Mouse (Mus musculus): ENCODE measurements around the gene Olfr829. TPM values are rescaled to one million over a fixed set of nuclear protein-coding genes. Genes with fewer than 3 reads are reported as not detected.
"Not testable (repeated sequence)": the region's sequence is repeated elsewhere in the genome, so short reads cannot be mapped to it uniquely, and the experiment has no call there.

The Olfr829 gene
- not detected in 2 replicates for polyA plus RNA-seq (2014; fragmentation: Nextera tagmentation; extraction: Ambion mirVana)

GRCm38 (mm10) chr9:18854633-18855032 lies at the start of gene Olfr829:
TSS of gene Olfr829 (plus strand) at chr9:18854933.
- H3K9ac ChIP-seq (ENCODE audit: low read length) = no peak within 1 kb of the TSS
- no peaks in the 10 kb centered on the region for H3K4me1 ChIP-seq (ENCODE audit: control insufficient read depth in 2 of 2, insufficient read depth in 2 of 2, low read length in 2 of 2)
- no peaks in the 10 kb centered on the region for H3K36me3 ChIP-seq (ENCODE audit: control insufficient read depth, insufficient read depth, low read length)
- H3K4me2 ChIP-seq (ENCODE audit: low read length) = no peak within 1 kb of the TSS
- no peaks in the 10 kb centered on the region for H3K27me3 ChIP-seq (ENCODE audit: control insufficient read depth, insufficient read depth, low read length)
- H3K9me3 ChIP-seq (ENCODE audit: control insufficient read depth, low read length) = no peaks in the 10 kb centered on the region
- no peak within 1 kb of the TSS for H3K27ac ChIP-seq (replicated peaks in 1 of 2; ENCODE audit: control insufficient read depth in 1 of 2, insufficient read depth in 1 of 2, low read depth in 2 of 2, low read length in 2 of 2)
- WGBS = 51% methylated on average over 1 of the region's 1 CpGs
- no peak for ATAC-seq (ENCODE audit: insufficient number of reproducible peaks, insufficient read depth, low FRiP score, low read depth)
- H3K4me3 ChIP-seq (ENCODE audit: control insufficient read depth in 1 of 2, insufficient read depth in 1 of 2, low read depth in 1 of 2, low read length in 2 of 2) = no peak within 1 kb of the TSS

GRCm38 (mm10) chr9:18819426-18819825 lies 35.3 kb upstream of the Olfr829 start, which contains the start of gene Olfr828:
TSS of gene Olfr828 (minus strand) at chr9:18819526.
- H3K4me1 ChIP-seq (ENCODE audit: control insufficient read depth in 2 of 2, insufficient read depth in 2 of 2, low read length in 2 of 2) = no peaks in the 10 kb centered on the region
- no peak for ATAC-seq (ENCODE audit: insufficient number of reproducible peaks, insufficient read depth, low FRiP score, low read depth)
- no peaks in the 10 kb centered on the region for H3K36me3 ChIP-seq (ENCODE audit: control insufficient read depth, insufficient read depth, low read length)
- no peak within 1 kb of the TSS for H3K9ac ChIP-seq (ENCODE audit: low read length)
- no peak within 1 kb of the TSS for H3K27ac ChIP-seq (replicated peaks in 1 of 2; ENCODE audit: control insufficient read depth in 1 of 2, insufficient read depth in 1 of 2, low read depth in 2 of 2, low read length in 2 of 2)
- no peak within 1 kb of the TSS for H3K4me3 ChIP-seq (ENCODE audit: control insufficient read depth in 1 of 2, insufficient read depth in 1 of 2, low read depth in 1 of 2, low read length in 2 of 2)
- H3K27me3 ChIP-seq (ENCODE audit: control insufficient read depth, insufficient read depth, low read length) = no peaks in the 10 kb centered on the region
- no peak within 1 kb of the TSS for H3K4me2 ChIP-seq (ENCODE audit: low read length)
- H3K9me3 ChIP-seq (ENCODE audit: control insufficient read depth, low read length) = no peaks in the 10 kb centered on the region

- no peaks in the 10 kb centered on the region for H3K36me3 ChIP-seq (ENCODE audit: control insufficient read depth, insufficient read depth, low read length)
Measured at GRCm38 (mm10) chr9:18874393-18874792, 19.7 kb downstream of the Olfr829 start, which contains the start of gene Olfr830. TSS of gene Olfr830 (plus strand) at chr9:18874693.

GRCm38 (mm10) chr9:18907699-18908098 lies 53.0 kb downstream of the Olfr829 start:
- H3K4me1 ChIP-seq (ENCODE audit: control insufficient read depth in 2 of 2, insufficient read depth in 2 of 2, low read length in 2 of 2); H3K9ac ChIP-seq (ENCODE audit: low read length); H3K36me3 ChIP-seq (ENCODE audit: control insufficient read depth, insufficient read depth, low read length); H3K4me2 ChIP-seq (ENCODE audit: low read length); H3K9me3 ChIP-seq (ENCODE audit: control insufficient read depth, low read length); ATAC-seq (ENCODE audit: insufficient number of reproducible peaks, insufficient read depth, low FRiP score, low read depth); H3K4me3 ChIP-seq (ENCODE audit: control insufficient read depth in 1 of 2, insufficient read depth in 1 of 2, low read depth in 1 of 2, low read length in 2 of 2); H3K27ac ChIP-seq (replicated peaks in 1 of 2; ENCODE audit: control insufficient read depth in 1 of 2, insufficient read depth in 1 of 2, low read depth in 2 of 2, low read length in 2 of 2); H3K27me3 ChIP-seq (ENCODE audit: control insufficient read depth, insufficient read depth, low read length): not testable (repeated sequence)
- 75% methylated on average over 2 of the region's 2 CpGs for WGBS

More at GRCm38 (mm10) chr9:18874393-18874792, 19.7 kb downstream of the Olfr829 start, which contains the start of gene Olfr830:
- Histone ChIP-seq H3K9me3 (ENCODE audit: control insufficient read depth, low read length) (no peaks in the 10 kb centered on the region), H3K27ac (replicated peaks in 1 of 2; ENCODE audit: control insufficient read depth in 1 of 2, insufficient read depth in 1 of 2, low read depth in 2 of 2, low read length in 2 of 2) (no peak within 1 kb of the TSS), H3K27me3 (ENCODE audit: control insufficient read depth, insufficient read depth, low read length) (no peaks in the 10 kb centered on the region), H3K9ac (ENCODE audit: low read length) (no peak within 1 kb of the TSS), H3K4me3 (ENCODE audit: control insufficient read depth in 1 of 2, insufficient read depth in 1 of 2, low read depth in 1 of 2, low read length in 2 of 2) (no peak within 1 kb of the TSS), H3K4me2 (ENCODE audit: low read length) (no peak within 1 kb of the TSS), H3K4me1 (ENCODE audit: control insufficient read depth in 2 of 2, insufficient read depth in 2 of 2, low read length in 2 of 2) (no peaks in the 10 kb centered on the region)
- ATAC-seq (ENCODE audit: insufficient number of reproducible peaks, insufficient read depth, low FRiP score, low read depth) = no peak

Other genes with a start within 250 kb of the Olfr829 start
- gene Muc16, start 180.4 kb upstream of the Olfr829 start, polyA plus RNA-seq (2014; fragmentation: Nextera tagmentation; extraction: Ambion mirVana) = 2.6 TPM in 2 replicates
- gene Olfr24, start 90.9 kb upstream of the Olfr829 start, polyA plus RNA-seq (2014; fragmentation: Nextera tagmentation; extraction: Ambion mirVana) = not detected in 2 replicates
- not detected in 2 replicates for gene Olfr828, start 35.4 kb upstream of the Olfr829 start, polyA plus RNA-seq (2014; fragmentation: Nextera tagmentation; extraction: Ambion mirVana)
- gene Olfr830, start 19.8 kb downstream of the Olfr829 start, polyA plus RNA-seq (2014; fragmentation: Nextera tagmentation; extraction: Ambion mirVana) = not detected in 2 replicates
- not detected in 2 replicates for gene Olfr832, start 82.2 kb downstream of the Olfr829 start, polyA plus RNA-seq (2014; fragmentation: Nextera tagmentation; extraction: Ambion mirVana)
- gene Olfr834, start 133.1 kb downstream of the Olfr829 start, polyA plus RNA-seq (2014; fragmentation: Nextera tagmentation; extraction: Ambion mirVana) = not detected in 2 replicates
- not detected in 2 replicates for gene Olfr835, start 177.8 kb downstream of the Olfr829 start, polyA plus RNA-seq (2014; fragmentation: Nextera tagmentation; extraction: Ambion mirVana)